Mouse (Mus musculus): ENCODE data around the gene Stub1.

GRCm38 (mm10) chr17:25869498-25869897 lies 36.3 kb upstream of the Stub1 start:
- TF ChIP-seq CTCF (IDR thresholded peaks at IDR 0.05; ENCODE audit: borderline replicate concordance, control insufficient read depth, extremely low read depth, insufficient read depth, low read length, poor library complexity) (no peak), POLR2A (IDR thresholded peaks at IDR 0.05; ENCODE audit: control insufficient read depth, extremely low read depth, insufficient read depth, low read length, poor library complexity) (no peak)

All from thymus, adult 2 months (tissue).